Mouse (Mus musculus) embryo, embryonic 11 days (tissue): ENCODE data around the gene Dlg4.

ENCODE experiments used
- DNase-seq: peaks from one replicate; pipeline ENCODE4 v3.0.0-alpha.2; 2015

Dlg4 gene

DNA sequence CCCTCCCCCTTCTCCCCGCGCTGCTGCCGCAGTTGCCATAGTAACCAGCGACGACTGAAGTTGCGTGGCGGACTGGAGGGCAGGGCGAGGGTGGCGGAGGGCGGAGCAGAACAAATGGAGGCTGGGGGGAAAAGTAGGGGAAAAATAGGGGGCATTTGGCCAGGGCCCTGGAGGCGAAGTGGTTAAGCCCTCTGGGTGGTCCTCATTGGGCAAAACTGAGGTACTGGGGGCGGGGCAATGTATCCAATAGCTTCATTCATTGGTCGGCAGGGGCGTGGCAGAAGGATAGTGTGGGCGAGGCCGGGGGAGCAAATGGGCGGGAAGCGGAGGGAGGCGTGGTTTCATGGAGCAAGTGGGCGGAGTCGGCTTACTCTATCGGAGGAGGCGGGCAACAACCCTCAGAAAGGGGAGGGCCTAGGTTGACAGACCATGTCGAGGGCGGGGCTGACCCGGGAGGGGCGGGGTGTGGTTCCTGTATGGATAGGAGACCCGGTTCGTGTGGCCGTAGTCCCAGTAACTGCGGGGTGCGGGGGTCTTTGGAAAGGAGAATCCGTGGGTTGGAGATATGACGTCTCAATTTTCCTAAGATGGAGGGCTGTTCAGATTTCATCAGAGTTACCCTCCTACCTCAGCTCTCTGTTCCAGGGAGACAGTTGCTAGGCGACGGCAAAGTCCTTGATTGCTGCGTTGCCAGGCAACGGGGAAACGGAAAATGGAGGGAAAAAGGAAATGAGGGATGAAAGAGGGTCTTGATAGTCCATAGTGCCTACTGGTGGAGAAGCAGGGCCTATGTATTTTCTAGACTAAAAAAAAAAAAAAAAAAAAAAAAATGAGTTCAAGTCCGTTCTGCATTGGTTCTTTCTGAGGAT, 4.8 kb downstream of the Dlg4 start:
- peak; percentile 100 for DNase-seq

- DNase-seq = peak; percentile 74
These were observed 6.9 kb downstream of the Dlg4 start for GRCm38 (mm10) chr11:70023481-70024150.

GRCm38 (mm10) chr11:70024151-70024514, 7.4 kb downstream of the Dlg4 start:
- DNase-seq = no peak

GRCm38 (mm10) chr11:70026689-70027088, 9.9 kb downstream of the Dlg4 start:
- DNase-seq = peak; percentile 84

GRCm38 (mm10) chr11:70027397-70027796, 10.7 kb downstream of the Dlg4 start:
- DNase-seq = no peak

DNA sequence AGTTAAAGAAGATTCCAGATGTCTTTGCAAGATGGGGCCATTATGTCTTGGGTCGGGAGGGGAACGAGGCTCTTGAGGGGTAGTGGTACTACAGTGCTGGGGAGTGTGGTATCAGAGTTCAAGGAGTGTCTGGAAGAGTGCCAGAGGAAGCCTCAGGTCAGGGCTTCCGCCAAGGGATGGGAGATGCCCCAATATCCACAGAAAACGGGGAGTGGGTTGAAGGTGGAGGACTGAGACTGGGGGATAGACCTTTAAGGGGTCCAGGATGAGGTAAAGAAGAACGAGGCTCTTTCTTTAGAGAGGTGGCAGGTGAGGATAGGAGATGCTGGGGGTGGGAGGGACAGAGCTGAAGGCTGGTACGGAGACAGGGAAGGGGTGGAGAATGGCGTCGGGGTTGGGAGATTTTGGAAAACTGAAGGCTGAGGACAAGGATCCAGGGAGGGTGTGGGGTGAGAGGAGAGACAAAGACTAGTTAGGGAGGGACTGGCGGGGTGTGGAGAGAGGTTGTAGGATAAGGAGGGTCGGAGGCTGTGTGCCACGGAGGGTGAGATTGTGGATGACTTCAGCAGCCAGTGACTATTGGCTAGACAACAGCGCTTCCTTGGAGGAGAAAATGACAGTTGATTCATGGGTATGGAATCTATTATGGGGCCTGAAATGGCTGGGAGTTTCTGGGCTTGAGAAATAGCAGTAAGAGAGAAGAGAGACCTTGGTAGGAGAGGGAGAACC, 11.8 kb downstream of the Dlg4 start:
- no peak for DNase-seq

DNA sequence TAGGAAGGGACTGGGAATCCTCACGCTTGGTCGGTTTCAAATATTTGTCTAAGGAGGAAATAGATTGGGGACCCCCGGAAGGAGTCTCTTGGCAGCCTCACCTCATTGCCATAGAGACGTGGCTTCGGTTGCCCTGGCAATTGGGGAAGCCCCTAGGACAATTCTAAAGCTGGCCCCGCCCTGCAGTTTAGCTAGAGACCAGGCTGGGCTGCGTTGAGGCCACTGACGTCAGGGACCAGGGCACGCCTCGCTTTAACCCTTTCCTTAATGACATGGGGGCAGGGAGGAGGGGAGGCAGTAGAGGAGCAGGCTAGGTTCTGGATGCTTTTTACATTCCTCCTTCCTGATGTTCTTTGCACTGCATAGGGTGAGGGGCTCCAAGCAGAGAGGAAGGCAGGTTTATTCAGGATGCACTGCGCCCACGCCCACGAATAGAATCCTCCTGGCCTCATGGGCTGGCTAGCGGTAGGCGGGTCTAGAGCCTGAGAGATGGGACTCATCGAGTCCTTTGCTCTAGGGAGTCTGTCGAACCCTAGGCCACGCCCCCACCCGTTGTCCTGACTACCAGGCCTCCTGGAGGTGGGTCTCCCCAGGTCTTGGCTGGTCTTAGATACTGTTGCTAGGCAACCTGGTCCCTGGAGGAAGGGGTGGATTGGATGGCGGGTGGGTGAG, 12.5 kb downstream of the Dlg4 start:
- peak; percentile 98 for DNase-seq

DNA sequence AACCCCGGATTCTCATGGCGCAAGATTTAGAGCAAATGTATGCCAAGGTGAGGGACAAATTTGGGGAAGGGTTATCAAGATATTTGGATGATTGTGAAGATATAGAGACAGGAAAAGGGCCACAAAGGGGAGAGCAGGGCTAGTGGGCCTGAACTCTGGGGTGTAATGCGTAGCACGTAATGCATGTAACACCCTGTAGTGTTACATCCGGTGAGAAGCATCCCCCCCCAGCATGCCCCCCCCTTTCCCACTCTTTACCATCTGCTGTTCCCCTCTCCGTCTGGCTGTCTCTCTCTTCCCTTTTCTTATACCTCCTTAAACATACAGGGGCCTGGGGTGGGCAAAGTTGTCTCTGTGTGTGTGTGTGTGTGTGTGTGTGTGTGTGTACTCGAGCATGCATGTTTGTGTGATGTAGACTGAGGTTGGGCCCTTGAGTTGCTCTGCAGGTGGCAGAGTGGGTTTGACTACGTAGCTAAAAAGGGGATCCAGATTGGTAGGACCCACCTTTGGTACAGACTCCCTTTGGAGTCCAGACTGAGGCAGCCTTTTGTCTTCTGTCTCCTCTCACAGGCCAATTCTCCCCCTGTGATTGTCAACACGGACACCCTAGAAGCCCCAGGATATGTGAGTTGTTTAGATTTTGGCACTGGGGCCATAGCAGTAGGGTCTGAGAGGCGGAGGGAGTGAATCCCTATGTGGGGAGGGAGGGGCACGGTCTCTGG, 13.2 kb downstream of the Dlg4 start:
- no peak for DNase-seq

- no peak for DNase-seq
These were observed 14.0 kb downstream of the Dlg4 start for GRCm38 (mm10) chr11:70030651-70031320.

GRCm38 (mm10) chr11:70031321-70031670, 14.6 kb downstream of the Dlg4 start:
- DNase-seq = no peak

GRCm38 (mm10) chr11:70038174-70038573, 21.4 kb downstream of the Dlg4 start:
- DNase-seq = no peak

DNA sequence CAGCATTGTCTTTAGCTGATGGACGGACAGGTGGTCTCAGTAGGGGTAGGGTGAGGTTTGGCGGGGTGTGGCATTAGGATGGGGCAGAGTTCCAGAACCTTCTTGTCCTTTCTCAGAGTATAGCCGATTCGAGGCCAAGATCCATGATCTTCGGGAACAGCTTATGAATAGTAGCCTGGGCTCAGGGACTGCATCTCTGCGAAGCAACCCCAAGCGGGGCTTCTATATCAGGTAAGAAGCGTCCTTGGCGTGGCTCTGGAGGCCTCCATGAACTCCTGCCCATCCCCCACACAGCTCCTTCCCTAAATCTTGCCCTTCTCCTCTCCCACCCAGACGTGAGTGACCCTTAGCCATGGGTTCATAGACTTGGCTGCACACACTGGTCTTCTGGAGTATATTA, 22.9 kb downstream of the Dlg4 start:
- no peak for DNase-seq

- DNase-seq = no peak
These were observed 23.4 kb downstream of the Dlg4 start for GRCm38 (mm10) chr11:70040184-70040583.

DNA sequence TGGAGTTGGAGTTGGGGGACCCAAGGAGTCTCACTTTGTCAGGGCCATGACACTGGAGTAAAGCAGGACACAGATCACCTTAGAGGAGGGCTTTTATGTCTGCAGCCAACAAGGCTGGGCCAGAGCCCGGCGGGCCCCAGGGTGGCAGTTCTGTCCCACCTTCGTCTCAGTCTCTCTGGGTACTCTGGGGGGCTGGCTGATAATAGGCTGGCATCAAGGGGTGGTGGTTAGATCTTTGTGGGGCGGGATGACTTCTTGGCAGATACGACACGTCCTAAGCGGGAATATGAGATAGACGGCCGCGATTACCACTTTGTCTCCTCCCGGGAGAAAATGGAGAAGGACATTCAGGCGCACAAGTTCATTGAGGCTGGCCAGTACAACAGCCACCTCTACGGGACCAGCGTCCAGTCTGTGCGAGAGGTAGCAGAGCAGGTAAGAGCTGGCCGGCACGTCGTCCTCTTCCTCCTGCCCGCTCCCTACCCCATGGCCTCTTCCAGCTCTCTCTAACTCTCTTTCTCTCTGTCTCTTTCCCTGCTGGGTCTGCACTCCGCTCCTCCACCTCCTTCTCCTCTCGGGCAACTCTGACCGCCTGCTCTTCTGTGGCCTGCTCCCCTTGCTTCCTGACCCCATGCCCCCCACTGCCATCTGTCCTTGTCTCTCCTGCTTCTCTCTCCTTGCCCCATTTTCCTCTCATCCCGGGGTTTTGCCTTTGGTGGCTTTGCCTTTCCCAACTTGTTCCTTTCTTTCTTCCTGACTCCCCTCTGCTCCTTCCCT, 25.8 kb downstream of the Dlg4 start:
- DNase-seq = no peak

- no peak for DNase-seq
These were observed 26.9 kb downstream of the Dlg4 start for GRCm38 (mm10) chr11:70043665-70044064.

DNA sequence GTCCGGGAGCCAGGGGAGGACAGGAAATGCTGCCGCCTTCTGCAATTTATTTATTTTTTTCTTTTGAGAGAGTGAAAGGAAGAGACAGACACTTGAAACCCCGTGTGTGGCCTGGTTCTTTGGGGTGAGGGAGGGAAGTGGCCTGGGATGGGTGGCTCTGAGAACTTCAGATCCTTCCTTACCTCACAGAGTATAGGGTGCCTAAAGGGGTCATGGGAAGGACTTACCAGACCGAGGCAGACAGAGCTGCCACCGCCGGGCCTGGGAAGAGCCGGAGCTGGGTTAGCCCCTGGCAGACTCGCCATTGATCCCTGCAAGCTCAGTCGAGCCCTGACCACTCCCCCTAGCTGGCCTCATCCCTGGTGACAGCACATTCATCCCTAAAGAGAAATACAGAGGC, 28.7 kb downstream of the Dlg4 start:
- peak; percentile 23 for DNase-seq

DNA sequence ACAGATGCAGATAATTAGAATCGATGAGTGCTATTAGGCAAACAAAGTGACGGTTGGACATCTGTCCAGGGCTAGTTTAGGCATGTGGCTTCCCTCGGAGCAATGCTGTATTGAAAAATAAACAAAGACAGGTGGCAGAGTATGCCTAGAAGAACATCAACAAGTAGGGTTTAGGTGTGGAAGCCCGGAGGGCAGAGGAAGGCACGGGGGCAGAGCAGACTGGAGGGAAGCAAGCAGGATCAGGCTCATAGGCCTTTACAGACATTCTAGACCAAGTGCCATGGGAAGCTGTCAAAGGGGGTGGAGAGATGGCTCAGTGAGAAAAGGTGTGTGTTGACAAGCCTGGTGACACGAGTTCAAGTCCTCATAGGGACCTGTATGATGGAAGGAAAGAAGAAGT, 32.6 kb downstream of the Dlg4 start:
- no peak for DNase-seq

DNA sequence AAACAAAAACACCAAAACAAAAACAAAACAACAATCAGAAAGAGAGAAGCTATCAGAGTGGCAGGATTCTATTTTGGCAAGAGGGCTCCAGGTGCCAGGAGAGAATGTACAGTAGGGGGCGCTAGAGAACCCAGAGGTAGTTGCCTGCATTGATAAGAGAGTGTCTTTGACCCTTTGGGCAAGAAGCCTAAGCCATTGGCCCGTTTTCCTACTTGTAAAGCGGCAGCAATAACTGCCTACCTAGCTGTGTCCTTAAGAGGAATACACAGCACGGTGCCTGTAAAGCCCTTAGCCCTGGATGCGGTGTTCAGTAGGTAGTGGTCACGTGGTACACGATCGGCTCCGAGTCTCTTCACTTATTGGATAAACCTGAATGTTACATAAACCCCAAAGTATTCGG, 33.1 kb downstream of the Dlg4 start:
- no peak for DNase-seq

DNA sequence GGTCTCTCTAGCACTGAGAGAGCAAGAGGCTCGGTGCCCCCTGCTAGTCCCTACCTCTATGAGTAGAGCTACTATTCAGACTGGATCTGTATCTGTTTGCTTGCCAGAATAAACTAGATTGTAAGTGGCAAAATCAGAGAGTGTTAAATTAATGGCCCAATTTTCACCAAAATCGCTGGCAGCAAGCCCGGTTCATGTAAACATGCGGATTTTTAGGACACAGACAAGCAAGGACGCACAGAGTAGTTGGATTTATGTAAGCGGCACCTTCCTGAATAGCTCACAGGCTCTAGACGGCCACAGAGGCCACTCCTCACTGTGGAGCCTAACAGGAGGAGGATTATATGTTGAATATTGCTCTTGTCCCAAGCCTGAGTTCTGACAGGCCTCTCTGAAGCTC, 36.4 kb downstream of the Dlg4 start:
- DNase-seq = no peak

- DNase-seq = no peak
These were observed 37.3 kb downstream of the Dlg4 start, which contains the start of gene Asgr1 for GRCm38 (mm10) chr11:70053898-70054570. Gene Asgr1, plus strand, starts transcription at chr11:70054085.
